Mouse (Mus musculus): ENCODE data around the gene Bdkrb2. TPM values are rescaled to one million over a fixed set of nuclear protein-coding genes. Genes with fewer than 3 reads are reported as not detected.

Gene Bdkrb2
- polyA plus RNA-seq (2015; fragmentation: Nextera tagmentation; extraction: Ambion mirVana), result 1.7 and 1.8 TPM in 2 replicates

GRCm38 (mm10) chr12:105562936-105563680 is at the start of gene Bdkrb2:
Gene Bdkrb2 (plus strand): TSS chr12:105563226.
- DNase-seq (ENCODE audit: low spot score), result no peak

- no peak for DNase-seq (ENCODE audit: low spot score)
These were observed 48.9 kb upstream of the Bdkrb2 start for GRCm38 (mm10) chr12:105514111-105514510.

- no peak for DNase-seq (ENCODE audit: low spot score)
These were observed 45.9 kb upstream of the Bdkrb2 start for GRCm38 (mm10) chr12:105517026-105517675.

GRCm38 (mm10) chr12:105519851-105520250 is 43.2 kb upstream of the Bdkrb2 start:
- DNase-seq (ENCODE audit: low spot score), result no peak

GRCm38 (mm10) chr12:105521170-105521762 is 41.8 kb upstream of the Bdkrb2 start:
- DNase-seq (ENCODE audit: low spot score), result no peak

- no peak for DNase-seq (ENCODE audit: low spot score)
These were observed 39.3 kb upstream of the Bdkrb2 start for GRCm38 (mm10) chr12:105523737-105524136.

GRCm38 (mm10) chr12:105526186-105526585 is 36.8 kb upstream of the Bdkrb2 start:
- DNase-seq (ENCODE audit: low spot score), result no peak

- no peak for DNase-seq (ENCODE audit: low spot score)
These were observed 36.2 kb upstream of the Bdkrb2 start for GRCm38 (mm10) chr12:105526829-105527228.

- DNase-seq (ENCODE audit: low spot score), result no peak
These were observed 33.5 kb upstream of the Bdkrb2 start for GRCm38 (mm10) chr12:105529545-105529944.

- no peak for DNase-seq (ENCODE audit: low spot score)
These were observed 31.2 kb upstream of the Bdkrb2 start for GRCm38 (mm10) chr12:105531724-105532371.

- no peak for DNase-seq (ENCODE audit: low spot score)
These were observed 28.2 kb upstream of the Bdkrb2 start for GRCm38 (mm10) chr12:105534842-105535241.

GRCm38 (mm10) chr12:105535968-105536760 is 26.9 kb upstream of the Bdkrb2 start:
- no peak for DNase-seq (ENCODE audit: low spot score)

- no peak for DNase-seq (ENCODE audit: low spot score)
These were observed 25.9 kb upstream of the Bdkrb2 start for GRCm38 (mm10) chr12:105537162-105537561.

- no peak for DNase-seq (ENCODE audit: low spot score)
These were observed 23.4 kb upstream of the Bdkrb2 start for GRCm38 (mm10) chr12:105539649-105540048.

- DNase-seq (ENCODE audit: low spot score), result no peak
These were observed 21.2 kb upstream of the Bdkrb2 start for GRCm38 (mm10) chr12:105541590-105542402.

GRCm38 (mm10) chr12:105542513-105542912 is 20.5 kb upstream of the Bdkrb2 start:
- no peak for DNase-seq (ENCODE audit: low spot score)

GRCm38 (mm10) chr12:105543176-105543575 is 19.9 kb upstream of the Bdkrb2 start:
- DNase-seq (ENCODE audit: low spot score), result no peak

- no peak for DNase-seq (ENCODE audit: low spot score)
These were observed 19.3 kb upstream of the Bdkrb2 start for GRCm38 (mm10) chr12:105543751-105544150.

GRCm38 (mm10) chr12:105544872-105545271 is 18.2 kb upstream of the Bdkrb2 start:
- DNase-seq (ENCODE audit: low spot score), result no peak

All from thymus, postnatal 0 days (tissue).